Mouse (Mus musculus) spleen, adult 2 months (tissue): ENCODE measurements around the gene Mef2c. TPM values are rescaled to one million over a fixed set of nuclear protein-coding genes. Genes with fewer than 3 reads are reported as not detected.

Source experiments
- DNase-seq, 2 experiments: peaks; one replicate each; pipeline versions ENCODE4 v3.0.0 to v3.0.0-alpha.2; 2012 to 2021; ENCODE audit warnings: low spot score in 2 of 2, low read depth in 1 of 2
- H3K27ac ChIP-seq: fragments of 200-500 bp; 2 replicates; pipeline ENCODE4 v1.5.1; 2012; ENCODE audit warnings: low read length, inconsistent platforms; ENCODE audit not compliant: insufficient read depth
- H3K27me3 ChIP-seq: fragments of 200-500 bp; 2 replicates; pipeline ENCODE4 v1.6.1; 2012; ENCODE audit warnings: mild to moderate bottlenecking, moderate library complexity, low read length, inconsistent platforms; ENCODE audit not compliant: control insufficient read depth, insufficient read depth
- H3K36me3 ChIP-seq: fragments of 200-500 bp; 2 replicates; pipeline ENCODE4 v1.6.1; 2012; ENCODE audit warnings: mild to moderate bottlenecking, low read length, inconsistent platforms; ENCODE audit not compliant: control insufficient read depth, insufficient read depth
- H3K4me1 ChIP-seq: fragments of 200-500 bp; 2 replicates; pipeline ENCODE4 v1.6.1; 2011; ENCODE audit warnings: inconsistent platforms; ENCODE audit not compliant: control insufficient read depth, insufficient read depth, insufficient read length
- H3K4me3 ChIP-seq: fragments of 200-500 bp; 2 replicates; pipeline ENCODE4 v1.5.1; 2011; ENCODE audit warnings: mild to moderate bottlenecking, inconsistent platforms; ENCODE audit not compliant: insufficient read depth, insufficient read length; ENCODE audit errors: extremely low read depth
- CTCF ChIP-seq: fragments of 200-500 bp; IDR thresholded peaks from 2 replicates; pipeline ENCODE4 v1.5.1; 2011; ENCODE audit warnings: mild to moderate bottlenecking, inconsistent platforms; ENCODE audit not compliant: insufficient read depth, insufficient read length, insufficient replicate concordance; ENCODE audit errors: extremely low read depth
- POLR2A ChIP-seq: fragments of 200-500 bp; IDR thresholded peaks from 2 replicates; pipeline ENCODE4 v1.6.1; 2011; ENCODE audit warnings: low read depth, low read length, inconsistent platforms
- WGBS: fragments of 180-500 bp; shearing (Covaris S2); methylation state at CpG from one replicate; pipeline ENCODE4 v1.1.7; 2018; 5-methylcytosine and 5-hydroxymethylcytosine counted together
- polyA plus RNA-seq: library from polyadenylated mRNA; depleted of rRNA; stranded (reverse); fragments of >200 nt; gene quantifications from 2 replicates; pipeline ENCODE4 v1.2.3, GENCODE M21; 2012

Mef2c gene
- polyA plus RNA-seq, 1 experiment = 59.4 TPM

DNA sequence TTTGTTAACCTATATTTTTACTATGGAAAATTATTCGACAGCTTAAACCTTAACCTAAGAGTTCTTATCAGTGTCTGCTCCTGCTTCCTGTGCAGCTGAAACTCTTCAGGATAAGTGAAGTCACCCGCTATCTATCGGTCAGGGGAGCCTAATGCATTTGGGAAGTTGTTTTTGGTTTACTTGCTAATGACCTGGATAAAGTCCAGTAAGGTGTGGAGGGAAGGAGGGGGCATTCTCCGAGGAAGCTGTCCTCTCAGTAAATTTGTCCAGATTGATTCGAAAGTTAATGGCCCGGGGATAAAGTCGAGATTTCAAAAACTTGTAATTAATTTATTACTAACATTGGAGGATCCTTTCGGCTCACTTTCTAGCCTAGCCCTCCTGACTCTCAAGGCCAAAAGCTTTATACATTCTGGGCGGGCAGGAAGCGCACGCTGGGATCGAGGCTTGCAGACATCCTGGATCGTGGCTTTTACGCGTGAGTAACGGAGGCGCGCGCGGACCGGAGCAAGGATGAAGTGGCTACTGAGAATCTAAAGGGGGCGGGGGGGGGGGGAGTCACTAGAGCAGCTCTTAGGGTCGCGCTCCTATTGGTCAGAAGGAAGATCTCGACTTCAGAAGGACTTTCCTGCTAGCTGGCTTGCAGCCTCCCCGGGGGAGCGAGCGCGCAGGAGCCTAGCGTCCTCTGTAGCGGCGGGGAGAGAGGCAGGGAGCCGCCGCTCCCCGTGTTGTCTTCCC, 19.6 kb downstream of the Mef2c start:
- peak in 1 of 2 experiments; percentile 65 for DNase-seq
- Histone ChIP-seq H3K27me3 (no peaks in the 10 kb centered on the region; the same call in 1 of the 2 replicates), H3K4me1 (no peaks in the 10 kb centered on the region), H3K4me3 (peak overlapping the region; percentile 79), H3K36me3 (no peaks in the 10 kb centered on the region), H3K27ac (peak overlapping the region; percentile 30; the same call in 1 of the 2 replicates)
- 7% methylated on average over 35 of the region's 35 CpGs for WGBS
- TF ChIP-seq CTCF (no peak), POLR2A (no peak; the same call in 1 of the 2 replicates)

- H3K4me3 ChIP-seq = peak overlapping the region; percentile 79
- H3K4me1 ChIP-seq = no peaks in the 10 kb centered on the region
- DNase-seq = peak in 1 of 2 experiments; percentile 67
- H3K27me3 ChIP-seq = no peaks in the 10 kb centered on the region; the same call in 1 of the 2 replicates
- TF ChIP-seq POLR2A = peak; percentile 72
- TF ChIP-seq CTCF = no peak
- WGBS = under 1% methylated on average over 42 of the region's 43 CpGs
- H3K27ac ChIP-seq = peak overlapping the region; percentile 93
- H3K36me3 ChIP-seq = no peaks in the 10 kb centered on the region
Observed at GRCm38 (mm10) chr13:83524159-83524901, 20.5 kb downstream of the Mef2c start.

GRCm38 (mm10) chr13:83524902-83525715, 21.3 kb downstream of the Mef2c start:
- DNase-seq = peak in 1 of 2 experiments; percentile 26
- Histone ChIP-seq H3K4me3 (peak overlapping the region; percentile 79), H3K27me3 (no peaks in the 10 kb centered on the region; the same call in 1 of the 2 replicates), H3K36me3 (no peaks in the 10 kb centered on the region), H3K27ac (peak overlapping the region; percentile 93), H3K4me1 (peaks cover 2% of the 10 kb centered on the region)
- WGBS = under 1% methylated on average over 7 of the region's 7 CpGs
- TF ChIP-seq CTCF (no peak), POLR2A (no peak)

DNA sequence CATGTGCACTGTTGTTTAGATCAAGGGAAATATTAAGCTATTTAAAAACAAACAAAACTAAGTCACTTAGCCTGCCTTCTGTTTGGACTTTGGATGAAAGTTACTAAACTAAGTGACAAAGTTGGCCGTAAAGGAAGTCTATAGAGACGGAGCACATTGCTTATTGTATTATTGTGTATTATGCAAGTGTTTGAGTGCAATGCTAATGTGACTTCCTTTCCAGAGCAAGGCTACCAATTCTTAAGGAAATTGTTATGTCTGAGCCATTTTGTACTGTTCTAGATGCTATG, 21.8 kb downstream of the Mef2c start:
- WGBS = 13% methylated on average over 2 of the region's 2 CpGs
- Histone ChIP-seq H3K4me3 (peak overlapping the region; percentile 79), H3K27me3 (no peaks in the 10 kb centered on the region; the same call in 1 of the 2 replicates), H3K27ac (peak overlapping the region; percentile 93), H3K4me1 (peaks cover 2% of the 10 kb centered on the region), H3K36me3 (no peaks in the 10 kb centered on the region)
- no peak for DNase-seq
- no peak for TF ChIP-seq POLR2A
- TF ChIP-seq CTCF = no peak

GRCm38 (mm10) chr13:83526066-83526465, 22.2 kb downstream of the Mef2c start:
- TF ChIP-seq POLR2A = no peak
- no peak for TF ChIP-seq CTCF
- H3K27me3 ChIP-seq = no peaks in the 10 kb centered on the region; the same call in 1 of the 2 replicates
- peaks cover 2% of the 10 kb centered on the region for H3K4me1 ChIP-seq
- peak overlapping the region; percentile 93 for H3K27ac ChIP-seq
- WGBS = 6% methylated on average over 6 of the region's 6 CpGs
- peak overlapping the region; percentile 79 for H3K4me3 ChIP-seq
- H3K36me3 ChIP-seq = no peaks in the 10 kb centered on the region
- no peak for DNase-seq

GRCm38 (mm10) chr13:83527921-83528320, 24.1 kb downstream of the Mef2c start:
- no peaks in the 10 kb centered on the region for H3K36me3 ChIP-seq
- H3K27ac ChIP-seq = peak overlapping the region; percentile 25; the same call in 1 of the 2 replicates
- no peak for DNase-seq
- TF ChIP-seq CTCF (no peak), POLR2A (no peak)
- peak overlapping the region; percentile 39 for H3K4me3 ChIP-seq
- peaks cover 2% of the 10 kb centered on the region for H3K4me1 ChIP-seq
- WGBS = 15% methylated on average over 9 of the region's 9 CpGs
- H3K27me3 ChIP-seq = no peaks in the 10 kb centered on the region; the same call in 1 of the 2 replicates
